Mouse (Mus musculus) erythroblast, embryonic 14.5 days (primary cell): ENCODE measurements at regions not wholly inside any gene's neighbourhood (a gene's known extent, or its start where the extent isn't known, plus 50 kb on each side); places are given as distances from the start of the nearest gene placed in this dataset.

Source experiments
- GATA1 ChIP-seq: IDR thresholded peaks from 2 replicates; pipeline ENCODE4 v1.6.1; 2012; ENCODE audit warnings: low read length, inconsistent platforms, mixed read lengths
- TAL1 ChIP-seq: IDR thresholded peaks from 3 replicates; pipeline ENCODE4 v1.6.1; 2012; ENCODE audit warnings: low read length, inconsistent platforms, mixed read lengths

DNA sequence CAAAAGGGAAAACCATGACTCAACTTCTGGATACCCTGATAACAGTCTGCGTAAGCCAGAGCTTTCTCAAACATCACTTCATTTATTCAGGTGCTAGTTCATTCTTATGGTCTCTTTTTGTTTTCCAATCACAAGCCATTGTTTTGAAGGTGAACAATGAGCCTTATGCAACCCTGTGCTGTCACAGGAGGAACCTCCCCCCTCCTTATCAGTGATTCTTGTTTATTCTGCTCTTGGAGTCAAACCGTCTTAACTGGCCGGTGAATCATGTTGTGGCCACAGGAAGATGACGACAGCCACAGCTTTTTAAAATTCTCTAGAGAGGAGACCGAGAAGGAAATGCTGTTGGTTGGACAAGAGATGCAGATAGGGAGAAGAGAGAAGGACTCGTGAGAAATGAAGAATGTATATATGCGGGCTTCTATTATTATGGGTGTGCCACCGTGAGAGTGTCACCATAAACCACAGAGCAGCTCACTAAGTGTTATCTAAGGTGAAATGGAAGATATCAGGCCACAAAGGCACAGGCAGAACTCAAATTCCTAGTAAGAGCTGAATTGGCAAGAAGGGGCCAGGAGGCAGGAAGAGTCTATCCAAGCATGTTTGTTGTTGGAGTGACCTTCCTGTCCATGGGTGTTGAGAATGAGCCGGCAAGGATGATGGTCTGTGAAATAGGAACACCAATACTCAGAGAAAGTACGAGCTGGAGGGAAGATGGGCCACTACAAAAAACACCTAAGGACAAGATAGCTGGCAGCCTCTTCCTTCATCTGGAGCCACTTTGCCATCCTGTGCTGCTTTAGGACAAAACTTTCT is 151.8 kb downstream of the Kdr start:
- TF ChIP-seq TAL1 (no peak), GATA1 (no peak)
